Mouse (Mus musculus): ENCODE data around the gene Tmem110.
A peak's percentile ranks its signal among the peaks of the same experiment; 100 is the strongest.

Gene Tmem110

DNA sequence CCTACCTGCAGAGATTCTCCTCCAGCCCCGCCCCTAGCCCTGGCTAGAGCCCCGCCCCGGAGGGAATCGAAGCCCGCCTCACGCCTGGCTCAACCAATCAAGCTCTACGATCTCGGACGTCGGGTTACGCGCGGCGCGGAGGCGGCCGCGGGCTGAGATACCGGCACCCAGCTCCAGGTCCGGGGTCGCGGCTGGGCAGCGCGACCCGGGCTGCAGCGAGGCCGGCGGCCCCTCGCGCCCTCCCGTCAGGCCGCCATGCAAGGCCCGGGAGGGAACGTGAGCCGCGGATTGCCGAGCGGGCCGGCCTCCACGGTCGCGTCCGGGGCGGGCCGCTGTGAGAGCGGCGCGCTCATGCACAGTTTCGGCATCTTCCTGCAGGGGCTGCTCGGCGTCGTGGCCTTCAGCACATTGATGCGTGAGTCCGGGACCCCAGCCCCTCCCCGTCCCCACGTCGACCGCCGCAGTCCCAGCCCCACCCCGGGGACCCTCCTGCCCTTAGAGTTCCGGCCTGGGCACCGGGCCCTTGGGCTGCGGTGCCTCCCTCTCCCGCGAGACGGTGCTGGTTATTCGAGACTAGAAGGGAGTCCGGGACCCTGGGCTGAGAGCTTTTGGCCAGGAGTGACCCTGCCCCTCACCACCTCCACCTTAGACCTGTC, at the start of gene Tmem110:
Tmem110 (plus strand) TSS at position 115 of the 656 bp plus-strand sequence.
- peak; percentile 79 to 89 for DNase-seq (ENCODE audit: low spot score in 2 of 2)

DNA sequence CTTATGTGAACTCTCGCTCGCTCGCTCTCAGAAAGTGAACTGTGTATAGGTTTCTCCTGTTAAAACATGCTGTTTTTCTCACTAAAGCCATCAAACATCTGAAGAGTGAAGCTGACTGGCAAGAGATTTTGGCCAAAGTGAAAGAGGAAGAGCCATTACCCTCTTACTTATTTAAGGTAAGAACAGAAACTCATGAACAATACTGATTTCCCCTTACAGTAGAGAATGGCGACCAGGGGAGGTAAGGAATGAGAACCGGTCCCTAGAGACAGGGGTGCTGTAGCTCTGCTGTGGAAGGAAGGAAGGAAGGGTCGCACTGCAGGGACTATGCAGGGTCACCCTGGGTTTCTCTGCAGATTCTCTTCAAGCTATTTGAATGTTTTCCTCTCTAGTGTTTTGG, 40.8 kb upstream of the Tmem110 start:
- DNase-seq (ENCODE audit: low spot score in 2 of 2), result no peak

DNA sequence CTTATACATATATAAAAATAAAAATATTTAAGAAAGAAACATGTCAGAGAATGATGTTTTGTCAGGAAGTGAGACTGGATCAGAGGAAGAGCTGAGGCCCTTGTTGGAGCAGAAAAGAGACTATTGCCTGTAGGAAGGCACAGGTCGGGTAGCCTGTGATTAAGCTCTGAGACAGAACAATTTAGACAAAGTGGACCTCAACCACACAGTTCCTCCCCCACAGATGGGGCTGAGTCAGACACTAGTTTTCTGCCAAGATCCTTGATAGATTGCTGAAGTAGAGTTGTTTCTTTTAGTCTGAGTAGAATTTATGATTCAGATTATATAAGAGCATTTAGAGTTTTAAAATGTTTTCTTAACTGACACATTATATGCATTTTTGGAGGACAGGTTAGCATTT, 35.9 kb upstream of the Tmem110 start:
- DNase-seq (ENCODE audit: low spot score in 2 of 2), result no peak

DNA sequence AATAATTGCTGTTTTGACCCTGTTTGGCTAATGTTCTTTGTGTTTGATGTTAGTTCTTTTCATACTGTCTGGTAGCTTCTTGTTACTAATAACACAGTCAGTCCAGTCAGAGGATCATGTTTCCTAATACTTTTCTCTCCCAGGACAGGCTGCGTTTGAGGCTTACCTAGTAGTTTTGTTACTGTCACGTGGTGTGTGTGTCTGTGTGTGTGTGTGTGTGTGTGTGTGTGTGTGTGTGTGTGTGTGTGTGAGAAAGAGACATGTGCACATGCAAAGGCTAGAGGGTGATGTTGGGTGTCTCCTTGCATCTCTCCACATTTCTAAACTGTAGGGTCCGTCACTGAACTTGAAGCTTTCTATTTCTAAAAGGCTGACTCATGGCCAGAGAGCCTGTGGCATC, 32.5 kb upstream of the Tmem110 start:
- DNase-seq (ENCODE audit: low spot score in 2 of 2), result no peak

DNA sequence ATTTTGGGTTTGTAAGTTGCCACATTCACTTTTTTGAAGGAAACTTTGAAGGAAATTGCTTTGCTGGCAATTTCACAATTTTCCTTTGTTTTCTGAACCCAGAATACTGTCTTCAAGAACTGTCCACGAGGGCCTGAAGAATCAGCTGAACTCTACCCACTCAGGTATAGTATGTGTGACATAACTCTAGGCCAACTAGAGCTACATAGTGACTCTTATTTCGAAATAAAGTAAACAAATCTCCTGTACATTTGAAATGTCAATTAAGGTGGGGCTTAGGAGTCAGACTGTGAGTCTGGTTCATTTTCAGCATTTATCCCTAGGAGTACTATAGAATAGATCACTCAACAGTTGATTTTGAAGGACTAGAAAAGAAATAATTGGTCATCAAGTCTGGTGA, 23.6 kb upstream of the Tmem110 start:
- DNase-seq (ENCODE audit: low spot score in 2 of 2), result no peak

DNA sequence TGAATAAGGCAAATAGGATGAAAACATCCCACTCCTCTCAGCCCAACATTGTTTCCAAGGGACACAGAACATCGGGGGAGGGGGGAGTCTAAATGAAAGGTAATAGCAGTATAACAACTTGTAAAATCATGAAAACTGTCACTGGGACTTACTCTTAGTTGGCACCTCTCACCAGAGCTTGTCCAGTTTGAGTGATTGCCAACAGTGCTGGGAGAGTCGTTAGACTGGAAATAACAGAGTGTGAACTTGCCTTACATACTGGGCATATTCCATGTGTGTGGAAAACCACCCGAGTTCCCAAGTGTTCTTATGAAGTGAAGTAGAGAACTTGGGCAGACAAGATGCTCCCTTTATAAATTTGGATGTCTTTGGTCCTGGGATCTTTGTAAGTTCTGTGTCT, 4.3 kb upstream of the Tmem110 start:
- no peak for DNase-seq (ENCODE audit: low spot score in 2 of 2)

DNA sequence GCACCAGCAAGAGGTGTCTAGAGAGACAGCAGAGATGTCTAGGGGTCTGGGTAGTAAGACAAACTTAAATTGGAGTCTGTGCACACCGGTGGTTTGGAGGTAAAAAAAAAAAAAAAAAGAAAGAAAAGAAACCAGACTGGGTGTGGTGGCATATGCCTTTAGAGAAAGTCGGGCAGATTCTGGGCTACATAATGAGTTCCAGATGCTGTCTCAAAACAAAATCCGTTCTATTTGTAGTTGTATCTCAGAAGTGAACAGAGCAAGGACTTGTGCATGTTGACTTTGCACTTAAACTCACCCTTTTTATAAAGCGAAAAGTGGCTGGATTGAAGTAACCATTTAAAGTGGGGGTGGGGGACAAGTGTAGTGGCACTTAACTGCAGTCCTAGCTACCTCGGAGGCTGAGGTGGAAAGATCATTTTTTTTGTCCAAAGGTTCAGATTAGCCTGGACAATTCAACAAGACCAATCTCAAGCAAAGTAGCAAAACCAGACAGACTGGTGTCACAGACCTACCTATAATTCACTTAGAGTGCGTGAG, 864 bp upstream of the Tmem110 start:
- no peak for DNase-seq (ENCODE audit: low spot score in 2 of 2)

DNA sequence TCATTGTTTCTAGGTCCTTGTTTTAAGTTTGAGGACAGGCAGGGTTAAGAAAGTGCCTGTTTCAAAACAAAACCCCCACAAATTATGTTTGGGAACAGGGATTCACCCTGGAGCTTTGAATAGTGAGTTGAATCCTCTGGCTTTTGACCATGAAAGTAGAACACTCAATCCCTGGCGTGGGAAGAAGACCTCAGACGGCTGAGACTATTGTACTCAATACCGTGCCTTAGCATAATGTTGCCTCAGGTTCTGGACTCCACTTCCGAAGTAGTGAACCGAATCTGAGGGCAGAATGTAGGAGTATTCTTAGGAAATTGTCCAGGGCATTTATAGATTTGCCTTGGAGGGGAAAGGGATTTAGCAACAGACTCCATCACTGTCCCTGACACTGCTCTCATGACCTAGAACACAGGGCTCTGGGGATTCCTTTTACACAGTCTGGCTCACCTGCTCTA, 342 bp upstream of the Tmem110 start:
- DNase-seq (ENCODE audit: low spot score in 2 of 2), result no peak

DNA sequence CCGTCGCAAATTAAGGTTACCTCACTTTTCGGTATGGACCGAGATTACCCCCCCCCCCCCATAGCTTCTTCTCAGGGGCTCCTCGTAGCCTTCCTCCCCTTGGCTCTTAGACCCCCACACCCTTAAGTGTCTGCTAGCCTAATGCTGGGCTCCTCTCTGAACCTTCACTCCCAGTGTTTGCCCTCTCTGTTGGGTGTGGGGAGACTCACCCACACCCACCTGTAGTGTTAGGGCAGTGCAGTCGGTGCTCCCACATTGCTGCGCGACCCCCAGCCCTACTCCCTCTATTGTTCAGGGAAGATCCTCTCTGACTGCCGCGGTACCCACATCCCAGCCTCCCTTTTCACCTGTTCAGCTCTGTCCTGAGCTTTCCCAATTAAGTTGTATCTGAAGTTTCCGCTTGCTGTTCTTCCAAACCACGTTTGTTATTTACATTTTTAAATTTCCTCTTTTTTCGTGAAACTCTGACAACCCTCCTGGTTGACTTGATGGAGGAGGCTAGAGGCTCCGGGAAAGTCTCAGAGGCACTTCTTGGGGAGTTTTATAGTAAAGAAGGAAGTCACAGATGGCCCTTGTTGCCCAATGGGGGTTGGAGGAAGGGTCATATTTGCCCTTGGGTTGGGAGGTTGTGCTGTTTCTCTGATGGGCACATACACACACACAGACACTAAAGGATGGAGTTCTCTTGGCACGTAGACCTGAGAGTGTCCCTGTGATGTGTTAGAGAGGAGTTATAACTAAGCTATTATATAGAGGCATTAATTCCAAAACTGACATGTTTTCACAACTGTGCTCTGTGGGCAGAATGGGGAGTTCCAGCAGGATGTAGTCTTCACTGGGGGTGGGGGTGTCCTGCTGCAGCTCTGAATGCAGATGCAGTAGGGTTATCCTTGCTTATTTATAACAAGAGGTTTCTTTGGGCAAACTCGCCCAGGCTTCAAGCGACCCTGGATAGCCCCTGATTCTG, 1.1 kb downstream of the Tmem110 start:
- DNase-seq (ENCODE audit: low spot score in 2 of 2), result peak in 1 of 2 experiments; percentile 16

DNA sequence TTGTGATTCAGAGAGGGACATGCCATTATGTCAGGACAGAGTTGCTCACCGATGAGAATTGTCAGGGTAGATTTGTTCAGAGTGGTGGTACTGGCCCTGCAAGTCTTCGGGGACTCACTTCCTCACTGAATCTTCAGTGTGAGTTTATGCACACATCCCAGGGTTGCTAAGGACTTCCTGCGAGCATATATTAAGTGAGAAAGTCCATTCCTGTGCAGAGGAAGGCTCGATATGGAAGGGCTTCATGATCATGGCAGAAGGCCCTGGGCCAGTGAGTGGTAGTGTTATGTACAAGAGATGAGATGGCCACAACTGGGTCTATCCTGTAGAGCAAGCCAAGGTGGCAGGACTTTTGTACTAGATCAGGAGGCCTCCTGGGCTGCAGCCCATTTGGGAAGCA, 2.1 kb downstream of the Tmem110 start:
- DNase-seq (ENCODE audit: low spot score in 2 of 2), result no peak

DNA sequence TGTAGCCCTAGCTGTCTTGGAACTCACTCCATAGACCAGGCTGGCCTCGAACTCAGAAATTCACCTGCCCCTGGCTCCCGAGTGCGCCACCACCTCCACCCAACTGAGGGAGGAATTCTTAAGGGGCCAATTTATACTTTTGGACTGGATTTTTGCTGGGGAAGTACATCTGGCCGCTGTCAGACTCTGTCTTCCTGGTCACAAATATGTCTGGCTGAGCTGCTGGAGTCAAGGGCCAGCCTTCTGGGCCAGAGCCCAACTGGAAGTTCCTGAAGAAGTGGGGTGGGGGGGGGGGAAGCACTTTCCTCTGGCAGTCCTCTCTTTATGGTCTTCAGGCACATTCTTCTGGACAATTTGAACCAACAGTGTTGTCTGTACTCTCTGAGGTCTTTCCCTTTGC, 2.7 kb downstream of the Tmem110 start:
- no peak for DNase-seq (ENCODE audit: low spot score in 2 of 2)

DNA sequence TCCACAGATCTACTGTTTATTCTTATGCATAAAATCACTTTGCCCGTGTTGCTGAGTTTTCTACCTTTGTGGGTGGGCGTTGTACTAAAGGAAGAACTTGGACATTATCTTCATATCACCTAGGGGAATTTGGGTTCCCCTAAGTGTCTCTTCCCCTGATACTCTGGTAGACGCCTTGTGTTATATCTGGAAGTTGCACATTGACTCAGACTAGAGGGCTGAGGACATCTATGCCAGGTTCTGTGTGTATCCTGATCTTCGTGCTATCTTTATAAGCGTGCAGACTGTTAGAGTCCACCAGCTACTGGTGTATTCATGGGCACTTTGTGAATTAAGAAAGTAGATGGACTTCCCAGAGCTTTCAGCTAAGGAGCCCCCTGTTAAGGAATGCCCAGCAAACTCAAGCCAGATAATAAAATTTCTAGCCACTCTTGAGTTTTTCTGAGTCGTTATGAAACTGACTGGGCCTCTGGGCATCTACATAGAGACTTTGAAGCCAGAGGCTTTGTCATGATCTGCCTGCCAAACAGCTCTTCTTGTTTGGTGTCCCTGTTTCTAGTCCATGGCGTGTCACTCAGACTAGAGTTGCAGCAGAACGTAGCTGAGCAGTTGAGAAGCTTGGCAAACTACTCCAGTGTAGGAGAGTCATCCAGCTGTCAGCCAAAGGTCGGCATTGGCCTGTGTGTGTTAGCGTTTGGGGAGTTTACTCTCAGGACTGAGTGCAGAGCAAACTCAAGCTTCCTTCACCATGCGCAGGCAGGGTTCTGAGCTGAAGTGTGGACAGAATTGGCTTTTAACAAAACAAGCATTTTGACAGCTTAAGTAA, 3.5 kb downstream of the Tmem110 start:
- DNase-seq (ENCODE audit: low spot score in 2 of 2), result no peak

DNA sequence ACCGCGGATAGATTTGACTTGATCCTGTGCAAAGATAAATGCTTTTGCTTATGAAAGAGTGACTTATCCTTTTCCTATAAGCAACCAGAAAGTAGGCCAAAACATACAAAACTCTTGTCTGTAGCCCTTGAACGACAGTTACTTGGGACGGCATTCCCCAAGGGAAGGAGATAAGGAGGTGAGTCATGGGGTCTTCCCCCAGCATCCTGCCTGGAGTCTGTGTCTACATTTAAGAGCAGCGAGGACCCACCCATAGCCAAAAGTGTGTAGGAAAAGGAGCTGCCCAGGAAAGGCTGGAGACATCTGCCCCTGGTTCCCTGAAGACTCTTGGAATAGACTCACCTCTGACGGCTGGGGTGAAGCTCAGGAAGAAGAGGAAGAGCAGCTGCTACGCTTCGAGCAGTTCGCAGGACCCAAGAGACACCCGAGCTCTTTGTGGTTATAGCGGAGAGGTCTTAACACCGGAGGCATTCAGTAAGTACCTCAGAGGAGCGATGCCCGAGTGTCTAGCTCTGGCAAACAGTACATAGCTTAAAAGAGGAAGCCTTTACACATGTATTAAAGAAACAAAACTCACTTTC, 12.1 kb downstream of the Tmem110 start:
- DNase-seq (ENCODE audit: low spot score in 2 of 2), result no peak

DNA sequence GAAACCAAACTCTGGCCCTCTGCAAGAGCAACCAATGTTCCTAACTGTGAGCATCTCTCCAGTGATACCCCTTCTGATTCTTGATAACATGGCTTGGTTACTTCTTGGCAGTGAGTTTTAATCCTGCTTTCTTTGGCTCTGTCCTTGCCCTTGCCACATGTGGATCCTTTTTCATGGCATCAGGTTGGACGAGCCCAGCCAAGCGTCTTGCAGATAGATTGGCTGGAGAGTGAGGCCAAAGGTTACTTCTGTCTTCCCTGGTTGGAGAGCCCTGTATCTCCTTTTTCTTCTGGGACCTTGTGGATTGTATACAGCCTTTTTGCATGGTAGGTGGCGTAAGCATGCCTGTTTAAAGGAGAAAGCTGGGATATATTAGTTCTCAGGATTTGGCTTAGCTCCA, 18.3 kb downstream of the Tmem110 start:
- no peak for DNase-seq (ENCODE audit: low spot score in 2 of 2)

DNA sequence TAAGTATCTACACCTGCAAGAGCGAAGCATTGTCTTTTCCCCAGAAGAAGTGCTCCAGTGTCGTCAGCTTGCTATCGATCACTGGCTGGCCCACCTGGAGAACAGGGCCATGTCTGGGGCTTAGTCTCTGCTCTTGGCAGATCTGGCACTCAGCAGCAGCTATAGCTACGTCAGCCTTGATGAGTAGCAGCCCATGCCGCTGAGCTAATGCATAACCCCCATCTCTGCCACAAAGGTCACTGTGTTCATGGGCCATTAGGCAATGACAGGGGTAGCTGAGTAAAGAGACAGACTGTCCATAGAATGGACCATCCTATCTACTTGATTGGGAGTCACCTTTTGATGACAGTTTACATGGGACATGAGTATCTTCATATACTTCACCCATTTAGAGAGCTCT, 25.1 kb downstream of the Tmem110 start:
- no peak for DNase-seq (ENCODE audit: low spot score in 2 of 2)

DNA sequence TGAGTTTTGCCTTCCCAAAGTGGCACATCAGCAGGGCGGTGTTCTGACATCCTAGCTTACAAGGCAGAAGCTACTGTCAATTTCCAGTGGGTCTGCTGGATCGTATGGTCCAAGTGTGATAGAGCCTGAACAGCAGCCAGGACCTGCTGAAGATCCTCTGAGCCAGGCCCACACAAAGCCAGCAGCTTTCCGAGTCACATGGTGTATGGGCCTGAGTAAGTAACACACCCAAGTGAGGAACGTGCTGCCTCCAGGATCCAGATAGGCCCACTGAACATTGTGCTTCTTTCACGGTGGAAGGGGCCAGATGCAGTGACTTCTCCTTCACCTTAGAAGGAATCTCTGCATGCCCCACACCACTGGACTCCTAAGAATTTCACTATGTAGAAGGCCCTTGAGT, 26.9 kb downstream of the Tmem110 start:
- no peak for DNase-seq (ENCODE audit: low spot score in 2 of 2)

DNA sequence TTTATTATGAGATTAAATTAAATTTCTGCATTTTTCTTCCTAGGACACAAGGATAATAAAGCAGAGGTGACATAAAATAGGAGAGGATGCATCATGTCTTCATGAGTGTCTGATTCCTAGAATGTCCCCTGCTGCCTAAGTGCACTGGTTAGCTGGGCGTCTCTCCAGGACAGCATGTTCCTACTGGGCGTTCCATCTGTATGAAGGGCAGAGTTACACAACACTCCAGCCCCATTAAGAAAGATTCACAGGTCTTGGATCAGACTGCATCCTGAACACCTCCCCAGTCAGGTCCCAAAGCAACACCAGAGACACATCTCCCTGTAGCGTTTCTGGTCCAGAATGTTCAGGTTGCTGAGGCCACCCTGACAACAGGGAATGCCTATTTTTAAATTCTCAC, 29.9 kb downstream of the Tmem110 start:
- DNase-seq (ENCODE audit: low spot score in 2 of 2), result no peak

DNA sequence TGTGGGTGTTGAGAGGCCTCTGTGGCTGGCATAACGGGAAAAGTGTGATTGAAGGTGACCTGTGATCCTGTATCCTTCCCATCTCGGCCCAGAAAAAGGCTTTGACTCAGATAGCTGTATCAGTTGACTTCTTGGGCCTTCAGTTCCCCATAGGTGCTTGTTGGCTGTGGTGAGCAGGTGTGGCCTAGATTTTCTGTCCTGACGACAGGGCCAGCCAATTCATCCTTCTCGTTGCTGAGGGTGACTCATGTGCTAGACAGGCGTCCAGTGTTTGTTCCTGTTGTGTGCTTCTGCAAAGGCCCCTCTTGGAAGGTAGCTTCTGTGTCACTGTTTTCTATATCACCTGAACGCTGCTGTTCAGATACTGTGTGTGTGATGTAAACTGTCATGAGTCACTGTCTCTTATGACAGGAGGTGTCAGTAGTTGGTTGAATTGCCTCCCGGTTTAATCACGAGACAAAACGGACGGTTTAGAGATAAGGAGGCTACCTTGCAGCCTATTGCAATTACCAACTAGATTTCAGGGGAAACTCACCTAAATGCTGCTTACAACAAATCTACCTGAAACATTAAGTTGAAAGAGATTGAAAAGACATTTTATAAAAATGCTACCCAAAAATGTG, 31.6 kb downstream of the Tmem110 start:
- no peak for DNase-seq (ENCODE audit: low spot score in 2 of 2)

DNA sequence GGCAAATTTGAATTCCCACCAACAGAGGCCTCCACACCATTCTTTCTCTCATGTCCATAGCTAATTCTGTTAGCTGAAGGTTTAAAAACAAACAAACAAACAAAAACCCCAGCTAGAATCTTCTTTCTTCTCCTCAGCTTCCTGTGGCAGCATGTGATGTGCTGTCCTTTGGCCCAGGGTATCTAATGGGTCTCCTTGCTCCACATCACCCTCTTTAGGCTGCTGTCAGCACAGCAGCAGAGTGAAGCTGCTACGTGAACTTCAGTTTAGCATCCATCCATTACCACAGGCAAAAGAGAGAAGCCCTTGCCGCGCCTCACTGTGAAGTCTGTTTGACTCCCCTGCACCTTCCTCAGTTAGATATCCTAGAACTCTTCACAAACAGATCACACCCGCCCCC, 32.6 kb downstream of the Tmem110 start:
- peak in 1 of 2 experiments; percentile 44 for DNase-seq (ENCODE audit: low spot score in 2 of 2)

DNA sequence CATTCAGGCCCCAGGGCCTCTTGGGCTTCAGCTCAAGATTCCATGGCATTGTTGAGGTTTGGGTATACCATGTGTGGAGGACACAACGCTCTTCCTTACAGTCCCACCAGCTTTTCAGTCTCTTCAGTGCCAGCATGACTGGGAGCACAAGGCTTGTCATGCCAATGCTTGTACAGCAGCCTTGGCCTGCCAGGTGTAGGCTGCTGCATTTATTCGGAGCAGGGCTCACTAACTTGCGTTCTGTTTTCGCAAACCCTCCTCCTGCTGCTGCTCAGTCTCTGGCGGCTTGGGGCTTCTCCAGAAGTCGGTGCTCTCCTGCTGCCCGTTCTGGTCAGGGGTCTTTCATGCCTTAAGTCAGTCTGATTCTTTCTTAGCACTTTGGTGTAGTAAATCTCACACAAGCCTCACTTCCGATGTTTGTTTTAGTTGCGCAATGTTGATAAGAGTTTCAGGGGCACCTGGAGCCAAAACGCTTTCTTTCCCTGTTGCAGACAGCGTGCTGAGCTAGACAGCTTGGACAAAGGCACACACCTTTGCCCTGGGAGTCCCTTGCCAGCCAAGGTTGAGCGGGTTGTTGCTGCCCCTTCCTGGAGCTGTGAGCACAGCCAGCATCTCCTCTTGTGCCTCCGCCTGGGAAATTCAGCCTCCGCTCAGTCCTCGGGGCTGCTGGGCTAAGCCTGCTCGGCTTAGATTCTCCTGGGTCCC, 36.2 kb downstream of the Tmem110 start:
- DNase-seq (ENCODE audit: low spot score in 2 of 2), result no peak

Measured in spleen, postnatal 10 days (tissue).